Mouse (Mus musculus) heart, adult 2 months (tissue): ENCODE data around the gene Kank1. TPM values are rescaled to one million over a fixed set of nuclear protein-coding genes. Genes with fewer than 3 reads are reported as not detected.

ENCODE experiments used
- DNase-seq, 2 experiments: peaks; one replicate each; pipeline ENCODE4 v3.0.0; 2021
- H3K27ac ChIP-seq: fragments of 200-600 bp; 2 replicates; pipeline ENCODE4 v1.8.1; 2022
- H3K27me3 ChIP-seq: fragments of 200-500 bp; 2 replicates; pipeline ENCODE4 v1.6.1; 2012; ENCODE audit warnings: mild to moderate bottlenecking, low read length, inconsistent platforms, mixed read lengths; ENCODE audit not compliant: control insufficient read depth, insufficient read depth
- H3K36me3 ChIP-seq: fragments of 200-500 bp; 2 replicates; pipeline ENCODE4 v1.6.1; 2012; ENCODE audit warnings: low read length, inconsistent platforms; ENCODE audit not compliant: control insufficient read depth, insufficient read depth
- H3K4me1 ChIP-seq: fragments of 200-500 bp; 2 replicates; pipeline ENCODE4 v1.6.1; 2011; ENCODE audit warnings: low read length; ENCODE audit not compliant: control insufficient read depth, insufficient read depth
- H3K4me3 ChIP-seq: fragments of 200-600 bp; 2 replicates; pipeline ENCODE4 v1.8.1; 2022
- H3K79me2 ChIP-seq: fragments of 200-500 bp; replicated peaks from 2 replicates; pipeline ENCODE4 v1.6.1; 2012; ENCODE audit warnings: mild to moderate bottlenecking, inconsistent platforms, low read length, moderate library complexity, mixed read lengths; ENCODE audit not compliant: control insufficient read depth, insufficient read depth
- H3K9ac ChIP-seq: fragments of 200-500 bp; 2 replicates; pipeline ENCODE4 v1.6.1; 2012; ENCODE audit warnings: low read depth, mild to moderate bottlenecking, control low read depth, inconsistent platforms, low read length, mixed read lengths
- CTCF ChIP-seq: fragments of 200-600 bp; IDR thresholded peaks from 2 replicates; pipeline ENCODE4 v1.8.1; 2022; ENCODE audit warnings: antibody characterized with exemption, mild to moderate bottlenecking, moderate library complexity
- EP300 ChIP-seq: fragments of 200-500 bp; IDR thresholded peaks from 2 replicates; pipeline ENCODE4 v1.6.1; 2011; ENCODE audit warnings: low read depth, low read length, control low read depth; ENCODE audit not compliant: insufficient read depth
- POLR2A ChIP-seq: fragments of 200-500 bp; IDR thresholded peaks from 2 replicates; pipeline ENCODE4 v1.6.1; 2011; ENCODE audit warnings: mild to moderate bottlenecking, low read depth, low read length, control low read depth; ENCODE audit not compliant: insufficient read depth
- WGBS: fragments of 180-500 bp; shearing (Covaris S2); methylation state at CpG from one replicate; pipeline ENCODE4 v1.1.7; 2018; 5-methylcytosine and 5-hydroxymethylcytosine counted together
- intact Hi-C: fragments of 180-260 bp; cut with DNase I; formaldehyde crosslinking; loops from one replicate; pipeline ENCODE4 v1.15.1; 2025
- polyA plus RNA-seq: library from polyadenylated mRNA; depleted of rRNA; stranded (reverse); fragments of >200 nt; gene quantifications from 2 replicates; pipeline ENCODE4 v1.2.3, GENCODE M21; 2012
- total RNA-seq, 2 experiments: library from RNA; stranded (reverse); gene quantifications; 2 replicates each; pipeline ENCODE4 v1.2.3; 2021

Kank1 gene
- total and polyA plus RNA-seq, 3 experiments, result 37.2 to 43.9 (median 37.3) TPM

GRCm38 (mm10) chr19:25380675-25381074 lies 143.9 kb downstream of the Kank1 start:
- Histone ChIP-seq H3K4me3 (no peak overlapping the region), H3K27ac (no peak overlapping the region), H3K36me3 (no peaks in the 10 kb centered on the region; the same call in 1 of the 2 replicates), H3K27me3 (no peaks in the 10 kb centered on the region), H3K9ac (no peak overlapping the region), H3K4me1 (peaks cover 3% of the 10 kb centered on the region; the same call in 1 of the 2 replicates), H3K79me2 (no peaks in the 10 kb centered on the region)
- no peak for DNase-seq
- intact Hi-C loops, result no loop called here
- 73% methylated on average over 9 of the region's 9 CpGs for WGBS
- TF ChIP-seq CTCF, result no peak
- TF ChIP-seq EP300, result no peak
- no peak for TF ChIP-seq POLR2A

GRCm38 (mm10) chr19:25381972-25382371 lies 145.2 kb downstream of the Kank1 start:
- Histone ChIP-seq H3K79me2 (no peaks in the 10 kb centered on the region), H3K4me1 (peaks cover 7% of the 10 kb centered on the region), H3K4me3 (no peak overlapping the region), H3K9ac (no peak overlapping the region), H3K36me3 (no peaks in the 10 kb centered on the region; the same call in 1 of the 2 replicates), H3K27me3 (no peaks in the 10 kb centered on the region), H3K27ac (no peak overlapping the region)
- TF ChIP-seq POLR2A (no peak), EP300 (no peak), CTCF (no peak)
- intact Hi-C loops, result no loop called here
- 38% methylated on average over 7 of the region's 7 CpGs for WGBS
- DNase-seq, result no peak

GRCm38 (mm10) chr19:25382494-25382893 lies 145.7 kb downstream of the Kank1 start:
- DNase-seq, result no peak
- 84% methylated on average over 6 of the region's 6 CpGs for WGBS
- intact Hi-C loops, result no loop called here
- no peaks in the 10 kb centered on the region for H3K79me2 ChIP-seq
- no peak overlapping the region for H3K4me3 ChIP-seq
- H3K27ac ChIP-seq, result no peak overlapping the region
- no peaks in the 10 kb centered on the region; the same call in 1 of the 2 replicates for H3K36me3 ChIP-seq
- no peak for TF ChIP-seq EP300
- TF ChIP-seq POLR2A, result no peak
- no peak for TF ChIP-seq CTCF
- peaks cover 7% of the 10 kb centered on the region for H3K4me1 ChIP-seq
- H3K9ac ChIP-seq, result no peak overlapping the region
- H3K27me3 ChIP-seq, result no peaks in the 10 kb centered on the region

- Histone ChIP-seq H3K27me3 (no peaks in the 10 kb centered on the region), H3K9ac (no peak overlapping the region), H3K4me1 (peaks cover 7% of the 10 kb centered on the region), H3K79me2 (no peaks in the 10 kb centered on the region), H3K4me3 (no peak overlapping the region), H3K27ac (peak overlapping the region; percentile 28), H3K36me3 (no peaks in the 10 kb centered on the region; the same call in 1 of the 2 replicates)
- 45% methylated on average over 12 of the region's 12 CpGs for WGBS
- intact Hi-C loops, result no loop called here
- TF ChIP-seq CTCF (no peak), POLR2A (no peak), EP300 (no peak)
- no peak for DNase-seq
Measured at GRCm38 (mm10) chr19:25383386-25384146, 146.8 kb downstream of the Kank1 start.

GRCm38 (mm10) chr19:25385981-25386380 lies 149.2 kb downstream of the Kank1 start:
- Histone ChIP-seq H3K79me2 (no peaks in the 10 kb centered on the region), H3K36me3 (no peaks in the 10 kb centered on the region; the same call in 1 of the 2 replicates), H3K27me3 (no peaks in the 10 kb centered on the region), H3K27ac (peak overlapping the region; percentile 48), H3K9ac (no peak overlapping the region), H3K4me1 (peaks cover 7% of the 10 kb centered on the region), H3K4me3 (no peak overlapping the region)
- DNase-seq, result peak in 1 of 2 experiments; percentile 51
- intact Hi-C loops, result loop anchor here (5.0 kb wide), 1 partner anchor 46 kb away; no protein-coding TSS in a partner anchor
- 0 out of 2 replicates have a peak, but pooled peaks have one; percentile 18 for TF ChIP-seq POLR2A
- no peak for TF ChIP-seq EP300
- 16% methylated on average over 8 of the region's 8 CpGs for WGBS

- no peak for DNase-seq
- Histone ChIP-seq H3K4me1 (peaks cover 7% of the 10 kb centered on the region), H3K9ac (no peak overlapping the region), H3K36me3 (no peaks in the 10 kb centered on the region), H3K27me3 (no peaks in the 10 kb centered on the region), H3K79me2 (no peaks in the 10 kb centered on the region), H3K27ac (peak overlapping the region; percentile 48), H3K4me3 (no peak overlapping the region)
- 40% methylated on average over 16 of the region's 16 CpGs for WGBS
- intact Hi-C loops, result loop anchor here (5.0 kb wide), 1 partner anchor 45 kb away; no protein-coding TSS in a partner anchor
- no peak for TF ChIP-seq POLR2A
Measured at GRCm38 (mm10) chr19:25386679-25387470, 150.1 kb downstream of the Kank1 start.
